Mouse (Mus musculus): ENCODE data around the gene Ermap. TPM values are rescaled to one million over a fixed set of nuclear protein-coding genes. Genes with fewer than 3 reads are reported as not detected.

The Ermap gene
- polyA plus RNA-seq, 2 experiments from 2014 or later = 1.1 TPM; not detected in 1

DNA sequence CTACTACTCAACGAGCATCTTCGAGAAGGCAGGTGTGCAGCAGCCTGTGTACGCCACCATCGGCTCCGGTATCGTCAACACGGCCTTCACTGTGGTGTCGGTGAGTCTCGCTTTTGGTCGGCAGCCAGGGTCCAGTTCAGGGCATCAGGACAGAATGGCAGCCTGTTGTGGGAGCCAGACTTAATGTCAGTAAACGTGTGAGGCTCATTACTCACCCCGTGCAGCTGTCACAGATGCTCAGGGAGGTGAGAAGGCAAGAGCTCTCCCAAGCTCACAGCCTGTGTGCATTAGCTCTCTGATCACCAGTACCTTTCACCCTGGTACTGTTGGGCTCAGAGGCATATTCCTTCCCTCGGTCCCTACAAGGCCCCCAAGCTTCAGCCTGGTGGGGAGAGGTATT is 56.0 kb downstream of the Ermap start:
- no peak for ATAC-seq

DNA sequence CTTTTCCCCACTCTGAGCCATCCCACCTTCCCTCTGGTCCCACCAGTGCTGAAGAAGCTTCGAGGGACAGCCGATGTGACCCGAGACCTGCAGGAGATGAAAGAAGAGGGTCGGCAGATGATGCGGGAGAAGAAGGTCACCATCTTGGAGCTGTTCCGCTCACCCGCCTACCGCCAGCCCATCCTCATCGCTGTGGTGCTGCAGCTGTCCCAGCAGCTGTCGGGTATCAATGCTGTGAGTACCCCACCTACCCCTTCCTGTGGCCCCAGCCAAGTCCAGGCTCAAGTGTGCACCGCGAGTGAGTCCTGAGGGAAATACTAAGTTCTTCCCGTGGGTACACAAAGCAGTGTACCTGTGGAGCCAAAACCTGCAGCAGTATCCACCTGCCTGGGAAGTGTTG is 56.5 kb downstream of the Ermap start:
- no peak for ATAC-seq

DNA sequence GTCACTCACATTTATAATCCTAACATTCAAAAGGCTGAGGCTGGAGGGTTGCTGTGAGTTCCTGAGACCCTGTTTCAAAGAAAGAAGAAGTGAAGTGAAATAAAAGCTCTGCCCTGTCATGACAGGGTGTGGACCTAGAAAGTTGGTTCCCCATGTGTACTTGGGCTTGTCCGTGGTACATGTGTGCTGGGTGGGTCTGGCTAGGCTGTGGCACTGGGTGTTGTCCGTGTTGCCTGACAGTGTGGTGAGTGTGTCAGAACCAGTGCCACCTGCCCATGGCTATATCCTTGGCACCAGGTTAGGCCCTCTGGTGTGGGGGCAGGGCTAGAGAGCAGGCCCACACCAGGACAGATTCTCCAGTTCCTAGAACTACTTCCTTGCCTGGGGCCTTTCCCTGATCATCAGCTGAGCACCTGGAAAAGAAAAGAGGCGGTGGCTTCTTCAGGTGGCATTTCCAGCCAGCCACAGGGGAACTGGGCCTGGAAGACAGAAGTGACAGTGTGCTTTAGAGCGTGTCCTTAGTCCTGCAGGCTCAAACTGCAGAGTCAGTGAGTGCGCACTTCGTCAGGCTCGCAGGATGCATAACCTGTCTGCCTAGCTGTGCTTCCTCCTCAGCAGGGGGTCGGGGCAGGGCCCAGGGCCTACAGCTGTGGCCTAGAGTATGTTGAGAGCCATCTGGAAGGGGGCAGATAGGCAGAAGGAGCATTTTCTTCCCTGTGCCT is 58.5 kb downstream of the Ermap start:
- ATAC-seq = no peak

DNA sequence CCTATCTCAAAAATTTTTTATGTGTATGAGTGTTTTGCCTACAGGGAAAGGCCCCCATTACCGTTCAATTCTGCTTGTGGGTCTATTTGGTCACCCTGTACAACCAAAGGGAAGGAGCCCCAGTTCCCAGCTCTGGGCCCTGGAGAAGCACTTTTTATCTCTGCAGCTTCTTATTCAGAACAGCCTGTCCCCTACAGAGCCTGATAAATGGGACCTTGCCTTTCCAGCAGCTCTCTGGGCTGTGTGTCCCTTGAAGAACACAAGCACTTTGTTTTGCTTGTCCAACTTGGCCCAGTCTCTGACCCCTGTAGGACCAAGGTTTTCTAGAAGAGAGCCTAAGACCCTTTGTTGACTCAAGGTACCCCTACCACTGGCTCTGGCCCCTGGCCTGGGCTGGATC is 60.7 kb downstream of the Ermap start:
- ATAC-seq = no peak

DNA sequence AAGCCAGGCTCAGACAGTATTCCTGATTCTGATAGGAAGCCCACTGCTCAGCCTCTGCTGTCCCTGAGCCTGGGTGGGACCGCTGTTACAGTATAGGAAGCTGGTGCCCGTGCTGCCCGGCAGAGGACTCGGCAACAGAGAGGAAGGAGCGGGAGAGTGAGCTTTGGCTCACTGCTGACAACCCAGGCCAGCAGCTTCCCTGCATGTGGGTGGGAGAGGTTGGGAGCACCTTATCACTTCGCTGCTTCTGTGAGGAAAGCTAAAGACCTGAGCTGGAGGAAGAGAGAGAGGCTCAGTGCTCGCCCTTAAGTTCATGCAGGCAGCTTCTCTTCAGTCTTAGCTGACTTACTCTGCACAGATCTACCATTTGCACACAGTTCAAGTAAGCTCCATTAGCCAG is 61.3 kb downstream of the Ermap start:
- ATAC-seq = no peak

DNA sequence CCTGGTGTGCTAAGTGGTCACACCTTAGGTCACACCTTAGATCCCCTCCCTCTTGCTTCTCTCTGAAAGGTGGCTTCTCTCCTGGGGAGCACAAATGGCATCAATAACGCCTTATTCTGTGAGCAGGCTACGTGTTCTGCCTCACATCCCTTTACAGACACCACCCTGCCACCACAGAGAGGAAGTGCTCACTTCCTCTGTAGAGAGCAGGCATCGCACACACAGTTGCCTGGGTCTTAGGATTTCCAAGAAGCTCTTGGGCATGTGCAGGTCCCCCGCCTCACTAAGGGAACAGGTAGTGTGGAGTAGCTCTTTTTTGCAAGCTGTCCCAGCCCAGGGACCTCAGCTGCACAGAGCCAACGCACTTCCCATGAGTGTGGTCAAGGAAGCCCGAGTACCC is 62.6 kb downstream of the Ermap start:
- peak; percentile 87 for ATAC-seq

DNA sequence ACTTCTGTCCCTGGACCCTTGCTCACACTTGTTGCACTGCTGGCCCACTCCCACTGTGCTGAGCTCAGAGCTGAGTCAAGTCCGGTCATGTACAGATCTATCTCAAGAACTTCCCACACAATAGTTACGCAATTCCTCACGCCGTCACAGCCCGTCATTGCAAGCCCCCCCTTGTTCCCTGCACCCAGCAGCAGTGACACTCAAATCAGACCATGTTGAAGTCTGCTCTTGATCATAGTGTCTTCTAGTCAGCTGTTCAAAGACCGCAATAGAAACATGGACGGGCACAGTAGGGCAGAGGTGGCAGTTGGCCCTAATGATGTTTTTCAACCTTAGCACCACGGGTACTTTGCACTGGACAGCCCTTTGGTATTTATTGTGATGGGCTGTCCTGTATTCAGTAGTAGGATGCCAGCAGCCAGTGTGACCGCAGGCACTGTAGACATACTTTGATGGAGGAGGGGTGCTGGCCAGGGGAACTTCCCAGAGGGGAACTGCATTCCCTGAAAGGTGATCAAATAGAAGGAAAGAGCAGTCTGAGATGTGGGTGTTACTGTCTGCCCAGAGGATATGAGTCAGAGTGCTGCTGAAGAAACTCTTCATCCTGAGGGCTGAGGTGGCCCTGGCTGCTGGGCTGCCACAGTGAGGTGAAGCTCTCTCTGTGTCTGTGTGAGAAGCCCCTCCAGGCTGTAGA is 64.1 kb downstream of the Ermap start:
- ATAC-seq = peak; percentile 65

Other genes starting within 250 kb of the Ermap start
- not detected for gene Lao1, start 228.4 kb downstream of the Ermap start, polyA plus RNA-seq (2017; shearing (Covaris generic))
- gene Slc2a1, start 81.3 kb downstream of the Ermap start, polyA plus RNA-seq (2017; shearing (Covaris generic)) = 10 to 100 TPM; 27.6 to 29.1 TPM
- gene Zfp691, start 15.8 kb downstream of the Ermap start, polyA plus RNA-seq (2017; shearing (Covaris generic)) = 1 to 10 TPM; 4.6 to 5.9 TPM
- gene Svbp, start 5.3 kb upstream of the Ermap start, polyA plus RNA-seq (2017; shearing (Covaris generic)) = 10 to 100 TPM; 63.6 to 67.8 TPM
- gene Tmem269, start 28.2 kb upstream of the Ermap start, polyA plus RNA-seq (2017; shearing (Covaris generic)) = under 1 TPM in 1 of 2 experiments, not detected in 1; 0.26 TPM
- 1 to 10 TPM; 8.0 to 9.2 TPM for gene AU022252, start 42.7 kb upstream of the Ermap start, polyA plus RNA-seq (2017; shearing (Covaris generic))
- 1 to 10 TPM; 1.1 to 1.6 TPM for gene P3h1, start 42.9 kb upstream of the Ermap start, polyA plus RNA-seq (2017; shearing (Covaris generic))
- not detected for gene Cldn19, start 65.4 kb upstream of the Ermap start, polyA plus RNA-seq (2017; shearing (Covaris generic))
- gene Ybx1, start 104.6 kb upstream of the Ermap start, polyA plus RNA-seq (2017; shearing (Covaris generic)) = 100 to 1,000 TPM; 172 to 180 TPM
- gene Ppih, start 130.5 kb upstream of the Ermap start, polyA plus RNA-seq (2017; shearing (Covaris generic)) = 10 to 100 TPM; 38.7 to 42.8 TPM
- 1 to 10 TPM; 4.9 to 8.4 TPM for gene Ccdc30, start 225.5 kb upstream of the Ermap start, polyA plus RNA-seq (2017; shearing (Covaris generic))
- gene Ppcs, start 232.4 kb upstream of the Ermap start, polyA plus RNA-seq (2017; shearing (Covaris generic)) = 10 to 100 TPM; 57.1 to 59.9 TPM
- not detected for gene Zmynd12, start 232.8 kb upstream of the Ermap start, polyA plus RNA-seq (2017; shearing (Covaris generic))

All from activated CD4-positive, CD25-positive, alpha-beta regulatory T cell, adult 4 months (primary cell).